Mouse (Mus musculus) forebrain, embryonic 14.5 days (tissue): ENCODE results near the gene Gsdmc4. TPM values are rescaled to one million over a fixed set of nuclear protein-coding genes. Genes with fewer than 3 reads are reported as not detected.
"Not testable (repeated sequence)": the region's sequence is repeated elsewhere in the genome, so short reads cannot be mapped to it uniquely, and the experiment has no call there.

Experiments used
- ATAC-seq: fragments of 200-750 bp; cut with Nextera tagmentation; 2 replicates; pipeline ENCODE4 v1.8.0; 2017; ENCODE audit warnings: mild to moderate bottlenecking, moderate library complexity
- DNase-seq: peaks from one replicate; pipeline ENCODE4 v3.0.0-alpha.2; 2015; ENCODE audit warnings: low spot score
- H3K27ac ChIP-seq: fragments of 300-500 bp; sonication (generic); 2 replicates; pipeline ENCODE4 v1.5.1; 2014; ENCODE audit warnings: low read depth, mild to moderate bottlenecking, control low read depth, low read length, moderate library complexity
- H3K27me3 ChIP-seq: fragments of 300-500 bp; sonication (generic); replicated peaks from 2 replicates; pipeline ENCODE4 v1.6.1; 2014; ENCODE audit warnings: low read length, control low read depth, mixed read lengths; ENCODE audit not compliant: control insufficient read depth, insufficient read depth
- H3K36me3 ChIP-seq: fragments of 300-500 bp; sonication (generic); 2 replicates; pipeline ENCODE4 v1.6.1; 2014; ENCODE audit warnings: low read length, control low read depth; ENCODE audit not compliant: control insufficient read depth, insufficient read depth
- H3K4me1 ChIP-seq: fragments of 300-500 bp; sonication (generic); 2 replicates; pipeline ENCODE4 v1.6.1; 2014; ENCODE audit warnings: antibody characterized with exemption, low read length, control low read depth; ENCODE audit not compliant: control insufficient read depth, insufficient read depth
- H3K4me2 ChIP-seq: fragments of 300-500 bp; sonication (generic); 2 replicates; pipeline ENCODE4 v1.6.1; 2014; ENCODE audit warnings: mild to moderate bottlenecking, control low read depth, low read length
- H3K4me3 ChIP-seq: fragments of 300-500 bp; sonication (generic); 2 replicates; pipeline ENCODE4 v1.5.1; 2014; ENCODE audit warnings: low read depth, low read length, control low read depth
- H3K9ac ChIP-seq: fragments of 300-500 bp; sonication (generic); 2 replicates; pipeline ENCODE4 v1.6.1; 2014; ENCODE audit warnings: mild to moderate bottlenecking, low read length, control low read depth, moderate library complexity
- H3K9me3 ChIP-seq: fragments of 300-500 bp; sonication (generic); replicated peaks from 2 replicates; pipeline ENCODE4 v1.6.1; 2016; ENCODE audit warnings: low read length, control low read depth, mixed read lengths; ENCODE audit not compliant: control insufficient read depth
- WGBS: fragments of 180-500 bp; shearing (Covaris S2); extraction: QIAGEN DNeasy Blood & Tissue Kit; methylation state at CpG from one replicate; pipeline ENCODE4 v1.1.7; 2014; 5-methylcytosine and 5-hydroxymethylcytosine counted together
- polyA plus RNA-seq: library from polyadenylated mRNA; unstranded; fragments of >200 nt; fragmentation: Nextera tagmentation; extraction: Ambion mirVana; gene quantifications from 2 replicates; pipeline ENCODE4 v1.2.1, GENCODE M21; 2014

Gene Gsdmc4
- polyA plus RNA-seq, result not detected in 2 replicates

GRCm38 (mm10) chr15:63912197-63912596 is at the start of gene Gsdmc4:
TSS of gene Gsdmc4 (minus strand) at chr15:63912297.
- not testable (repeated sequence) for H3K36me3 ChIP-seq, H3K4me1 ChIP-seq, H3K9me3 ChIP-seq, DNase-seq, H3K4me3 ChIP-seq, H3K4me2 ChIP-seq, H3K27me3 ChIP-seq, H3K27ac ChIP-seq, ATAC-seq, H3K9ac ChIP-seq
- 88% methylated on average over 2 of the region's 2 CpGs for WGBS

- ATAC-seq, result no peak
- Histone ChIP-seq H3K4me2 (no peak overlapping the region), H3K4me3 (no peak overlapping the region), H3K9ac (no peak overlapping the region), H3K27ac (no peak overlapping the region), H3K9me3 (no peaks in the 10 kb centered on the region), H3K4me1 (no peaks in the 10 kb centered on the region), H3K36me3 (no peaks in the 10 kb centered on the region), H3K27me3 (no peaks in the 10 kb centered on the region)
- no peak for DNase-seq
- 97% methylated on average over 2 of the region's 2 CpGs for WGBS
These were observed 48.4 kb upstream of the Gsdmc4 start for GRCm38 (mm10) chr15:63960542-63960941.

DNA sequence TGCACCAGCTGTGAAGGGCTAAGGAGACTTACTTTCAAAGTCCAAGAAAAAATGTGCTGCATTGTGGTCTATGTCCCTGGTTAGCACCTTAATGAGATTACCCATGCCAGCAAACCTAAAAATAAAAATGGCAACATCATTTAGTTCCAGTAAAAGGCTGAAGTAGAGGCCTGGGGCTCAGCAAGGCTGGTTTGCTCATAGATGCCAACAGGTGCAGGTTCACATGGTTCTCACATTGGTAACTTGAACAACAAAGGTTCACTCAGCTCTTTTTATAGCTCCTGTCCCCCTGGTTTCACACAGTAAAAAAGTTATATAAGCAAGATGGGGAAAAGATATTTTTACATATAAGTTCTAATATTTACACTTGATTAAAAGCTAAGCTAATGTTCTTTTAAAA is 45.5 kb upstream of the Gsdmc4 start:
- Histone ChIP-seq H3K4me1 (no peaks in the 10 kb centered on the region), H3K9ac (no peak overlapping the region), H3K36me3 (no peaks in the 10 kb centered on the region), H3K4me3 (no peak overlapping the region), H3K27me3 (no peaks in the 10 kb centered on the region), H3K27ac (no peak overlapping the region), H3K4me2 (no peak overlapping the region), H3K9me3 (no peaks in the 10 kb centered on the region)
- DNase-seq, result no peak
- ATAC-seq, result no peak

- DNase-seq (peak; percentile 39), ATAC-seq (no peak)
- 69% methylated on average over 4 of the region's 4 CpGs for WGBS
- no peak overlapping the region for H3K9ac ChIP-seq
- H3K27me3 ChIP-seq, result no peaks in the 10 kb centered on the region
- H3K36me3 ChIP-seq, result no peaks in the 10 kb centered on the region
- H3K9me3 ChIP-seq, result no peaks in the 10 kb centered on the region
- H3K27ac ChIP-seq, result no peak overlapping the region
- no peak overlapping the region for H3K4me3 ChIP-seq
- no peak overlapping the region for H3K4me2 ChIP-seq
- no peaks in the 10 kb centered on the region for H3K4me1 ChIP-seq
These were observed 41.2 kb upstream of the Gsdmc4 start for GRCm38 (mm10) chr15:63953256-63953655.

GRCm38 (mm10) chr15:63941221-63941620 is 29.1 kb upstream of the Gsdmc4 start:
- Histone ChIP-seq H3K27ac (no peak overlapping the region), H3K36me3 (peaks cover 30% of the 10 kb centered on the region), H3K9me3 (no peaks in the 10 kb centered on the region), H3K9ac (no peak overlapping the region), H3K4me3 (no peak overlapping the region), H3K4me2 (no peak overlapping the region), H3K27me3 (no peaks in the 10 kb centered on the region), H3K4me1 (no peaks in the 10 kb centered on the region)
- WGBS, result 98% methylated on average over 1 of the region's 1 CpGs
- DNase-seq (no peak), ATAC-seq (no peak)

DNA sequence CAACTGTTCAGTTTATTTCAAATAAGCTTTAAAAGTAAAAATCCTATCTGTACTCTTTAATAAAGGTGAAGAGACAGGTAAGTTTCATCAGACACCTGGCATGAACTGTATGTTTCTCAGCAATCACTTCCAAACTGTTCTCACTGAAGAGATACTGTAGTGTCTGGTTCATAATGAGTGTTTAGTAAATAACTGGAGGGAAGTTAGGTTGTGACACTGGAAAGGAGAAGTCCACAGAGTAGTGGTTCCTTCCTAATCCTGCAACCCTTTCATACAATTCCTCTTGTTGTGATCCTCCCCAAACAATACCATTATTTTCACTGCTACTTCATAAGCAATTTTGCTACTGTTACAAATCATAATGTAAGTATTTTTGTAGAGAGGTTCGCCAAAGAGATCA is 20.6 kb upstream of the Gsdmc4 start:
- WGBS, result 92% methylated on average over 1 of the region's 1 CpGs
- H3K9ac ChIP-seq, result no peak overlapping the region
- no peaks in the 10 kb centered on the region for H3K4me1 ChIP-seq
- H3K27ac ChIP-seq, result no peak overlapping the region
- ATAC-seq, result no peak
- H3K36me3 ChIP-seq, result peaks cover 37% of the 10 kb centered on the region
- H3K4me3 ChIP-seq, result no peak overlapping the region
- no peak overlapping the region for H3K4me2 ChIP-seq
- no peaks in the 10 kb centered on the region for H3K27me3 ChIP-seq
- no peak for DNase-seq
- no peaks in the 10 kb centered on the region for H3K9me3 ChIP-seq

GRCm38 (mm10) chr15:63931404-63931803 is 19.3 kb upstream of the Gsdmc4 start:
- no peak overlapping the region for H3K27ac ChIP-seq
- DNase-seq (no peak), ATAC-seq (no peak)
- no peaks in the 10 kb centered on the region for H3K27me3 ChIP-seq
- no peaks in the 10 kb centered on the region for H3K4me1 ChIP-seq
- no peaks in the 10 kb centered on the region for H3K9me3 ChIP-seq
- peaks cover 32% of the 10 kb centered on the region for H3K36me3 ChIP-seq
- H3K4me2 ChIP-seq, result no peak overlapping the region
- WGBS, result 93% methylated on average over 1 of the region's 1 CpGs
- H3K4me3 ChIP-seq, result no peak overlapping the region
- no peak overlapping the region for H3K9ac ChIP-seq

GRCm38 (mm10) chr15:63930107-63931041 is 18.3 kb upstream of the Gsdmc4 start:
- Histone ChIP-seq H3K4me2 (no peak overlapping the region), H3K4me3 (no peak overlapping the region), H3K36me3 (peaks cover 32% of the 10 kb centered on the region), H3K4me1 (no peaks in the 10 kb centered on the region), H3K27ac (no peak overlapping the region), H3K9ac (no peak overlapping the region), H3K9me3 (no peaks in the 10 kb centered on the region), H3K27me3 (no peaks in the 10 kb centered on the region)
- ATAC-seq, result no peak
- WGBS, result 96% methylated on average over 18 of the region's 18 CpGs
- DNase-seq, result no peak

DNA sequence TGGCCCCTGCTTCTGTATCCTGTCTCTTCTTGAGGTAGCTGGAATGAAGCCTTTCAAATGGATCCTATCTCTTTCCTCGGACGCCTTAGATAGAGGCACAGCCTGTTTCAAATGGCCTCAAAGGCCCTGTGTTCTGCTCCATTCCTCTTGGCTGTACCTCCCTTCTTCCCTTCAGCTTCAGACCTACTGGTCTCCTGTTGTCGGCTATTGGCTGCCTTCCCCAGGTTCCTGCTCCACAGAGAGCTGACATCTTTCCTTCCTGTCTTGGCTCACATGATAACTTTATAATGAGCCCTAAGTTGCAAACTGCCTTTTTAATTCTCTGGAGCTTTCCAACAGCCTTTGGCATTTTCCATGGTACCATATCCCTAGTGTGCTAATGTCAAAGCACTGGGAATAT is 14.1 kb upstream of the Gsdmc4 start:
- H3K4me3 ChIP-seq, result no peak overlapping the region
- ATAC-seq, result no peak

More for the DNA sequence above, 14.1 kb upstream of the Gsdmc4 start:
- 87% methylated on average over 3 of the region's 3 CpGs for WGBS
- Histone ChIP-seq H3K36me3 (peaks cover 16% of the 10 kb centered on the region), H3K9ac (no peak overlapping the region), H3K4me2 (no peak overlapping the region), H3K4me1 (no peaks in the 10 kb centered on the region), H3K27ac (no peak overlapping the region), H3K27me3 (no peaks in the 10 kb centered on the region), H3K9me3 (no peaks in the 10 kb centered on the region)
- DNase-seq, result no peak
